Mouse (Mus musculus) heart, postnatal 10 days (tissue): Measurements from ENCODE around the gene Cirbp. TPM values are rescaled to one million over a fixed set of nuclear protein-coding genes. Genes with fewer than 3 reads are reported as not detected.
"Not testable (repeated sequence)": the region's sequence is repeated elsewhere in the genome, so short reads cannot be mapped to it uniquely, and the experiment has no call there.

Experiments
- DNase-seq, 2 experiments: peaks; one replicate each; pipeline ENCODE4 v3.0.0; 2021
- intact Hi-C: fragments of 180-260 bp; cut with DNase I; formaldehyde crosslinking; loops from one replicate; pipeline ENCODE4 v1.15.1; 2025
- total RNA-seq, 2 experiments: library from RNA; stranded (reverse); gene quantifications; 2 replicates each; pipeline ENCODE4 v1.2.3; 2021

Gene Cirbp
- total RNA-seq, 2 experiments from 2014 or later, result 113 to 134 TPM

DNA sequence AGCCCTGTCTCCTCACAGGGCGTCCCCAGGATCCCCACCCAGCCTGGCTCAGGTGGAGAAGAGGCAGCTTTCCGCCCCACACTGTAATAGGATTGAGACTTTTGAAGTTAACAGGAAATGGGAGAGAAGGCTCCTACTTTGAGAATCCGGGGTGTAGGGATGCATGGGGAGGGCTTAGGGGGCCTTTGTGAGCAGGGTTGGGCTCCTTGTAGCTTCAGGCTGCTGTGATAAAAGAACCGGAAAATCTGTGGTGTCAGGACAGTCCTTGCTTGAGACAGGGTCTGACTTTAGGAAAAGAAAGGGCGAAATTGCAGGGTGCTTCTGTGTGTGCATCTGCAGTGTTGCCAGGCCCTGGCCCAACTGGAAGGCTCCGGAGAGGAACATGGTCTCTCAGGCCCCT lies 34.7 kb downstream of the Cirbp start:
- intact Hi-C loops, result no loop called here
- no peak for DNase-seq

DNA sequence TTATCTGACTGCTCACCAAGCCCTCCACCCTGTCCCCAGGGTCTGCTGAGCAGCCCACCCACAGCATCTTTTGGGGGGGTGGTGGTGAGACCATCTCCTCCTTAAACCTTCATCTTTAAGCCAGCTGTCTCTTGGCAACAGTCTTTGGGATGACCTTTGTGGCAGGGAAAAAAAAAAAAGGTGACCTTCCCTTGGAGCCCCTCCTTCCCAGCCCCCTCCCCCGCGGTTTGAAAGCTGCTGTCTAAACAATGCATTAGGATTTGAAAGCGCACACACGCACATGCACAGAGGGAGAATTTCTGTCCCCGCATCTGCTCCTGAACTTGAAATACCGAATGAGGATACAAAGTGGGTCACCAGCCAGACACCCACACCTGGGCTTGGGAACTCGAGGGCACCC lies 38.3 kb downstream of the Cirbp start:
- DNase-seq, result no peak
- intact Hi-C loops, result no loop called here

DNA sequence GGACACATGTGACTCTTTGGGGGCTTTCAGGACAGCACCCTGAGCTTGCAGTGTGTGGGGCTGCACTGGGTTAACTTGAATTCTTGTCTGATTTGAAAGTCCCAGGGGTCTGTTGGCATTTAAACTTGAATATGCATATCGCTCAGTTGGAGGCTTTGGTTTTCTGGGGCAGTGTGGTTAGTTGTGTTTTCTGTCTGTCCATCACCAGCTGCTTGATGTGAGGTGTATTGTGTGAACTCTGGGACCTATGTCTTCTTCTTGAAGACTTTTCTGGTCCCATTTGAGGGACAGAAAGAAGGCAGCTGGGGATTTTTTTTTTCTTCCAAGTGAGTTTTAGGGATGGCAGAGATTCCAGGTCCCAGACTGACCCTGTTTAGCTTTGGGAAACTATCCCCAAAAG lies 41.4 kb downstream of the Cirbp start:
- DNase-seq, result no peak
- intact Hi-C loops, result no loop called here

DNA sequence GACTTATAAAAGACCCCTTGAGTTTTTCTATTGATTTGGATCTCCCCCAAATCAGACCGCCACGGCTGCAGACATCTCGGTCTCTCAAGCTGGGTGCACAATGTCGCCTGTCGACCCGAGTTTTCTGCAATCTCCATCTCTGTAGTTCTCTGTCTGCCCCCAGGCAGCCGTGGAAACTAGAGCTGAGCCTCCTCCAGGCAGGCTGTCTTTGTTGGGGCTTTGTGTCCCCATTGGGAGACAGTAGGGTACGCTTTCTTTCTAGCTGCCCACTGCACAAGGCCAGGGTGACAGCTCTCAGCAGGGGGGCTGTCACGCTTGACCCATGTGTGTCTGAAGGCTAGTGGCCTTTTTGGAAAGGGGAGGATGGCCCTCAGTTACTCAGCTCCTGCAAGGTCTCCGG lies 41.9 kb downstream of the Cirbp start:
- no peak for DNase-seq
- intact Hi-C loops, result no loop called here

DNA sequence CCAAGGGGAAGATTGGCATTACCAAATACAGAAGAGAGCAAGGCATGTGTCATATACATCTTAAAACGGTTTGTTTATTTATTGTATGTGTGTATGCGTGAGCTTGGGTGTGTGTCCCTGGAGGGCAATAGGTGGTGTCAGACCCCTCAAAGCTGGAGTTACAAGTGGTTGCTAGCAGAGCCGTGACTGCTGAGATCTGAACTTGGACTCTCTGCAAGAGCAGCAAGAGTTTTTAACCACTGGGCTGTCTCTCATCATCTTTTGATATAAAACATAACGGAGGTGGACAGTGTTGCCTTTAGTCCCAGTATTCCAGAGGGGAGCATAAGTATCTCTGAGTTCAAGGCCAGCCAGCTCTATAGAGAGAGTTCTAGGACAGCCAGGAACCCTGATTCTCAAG lies 42.5 kb downstream of the Cirbp start:
- no peak for DNase-seq
- intact Hi-C loops, result no loop called here

DNA sequence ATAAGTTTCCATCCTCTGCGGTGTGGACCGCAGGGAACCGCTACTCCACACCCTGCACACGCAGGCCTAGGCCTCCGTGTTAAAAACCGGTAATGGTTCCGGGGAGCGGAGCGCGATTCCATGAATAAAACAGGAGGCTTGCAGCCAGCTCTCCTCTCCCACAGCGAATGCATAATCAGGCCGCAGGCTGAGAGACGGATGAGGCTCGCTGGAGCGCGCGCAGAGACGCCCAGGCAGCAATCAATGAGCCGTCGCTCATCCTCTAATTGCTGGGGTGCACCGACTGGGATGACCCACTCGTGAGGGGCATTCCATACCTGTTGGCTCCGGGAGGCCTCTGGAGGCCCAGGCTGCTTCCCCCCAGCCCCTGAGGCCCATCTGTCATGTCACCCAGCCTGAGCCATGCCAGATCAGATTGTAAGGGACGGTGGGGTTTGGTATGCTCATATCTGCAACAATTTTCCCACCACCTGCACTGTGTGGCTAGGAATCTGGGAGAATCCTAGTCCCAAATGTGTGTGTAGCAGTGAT lies 43.1 kb downstream of the Cirbp start:
- intact Hi-C loops, result no loop called here
- no peak for DNase-seq

DNA sequence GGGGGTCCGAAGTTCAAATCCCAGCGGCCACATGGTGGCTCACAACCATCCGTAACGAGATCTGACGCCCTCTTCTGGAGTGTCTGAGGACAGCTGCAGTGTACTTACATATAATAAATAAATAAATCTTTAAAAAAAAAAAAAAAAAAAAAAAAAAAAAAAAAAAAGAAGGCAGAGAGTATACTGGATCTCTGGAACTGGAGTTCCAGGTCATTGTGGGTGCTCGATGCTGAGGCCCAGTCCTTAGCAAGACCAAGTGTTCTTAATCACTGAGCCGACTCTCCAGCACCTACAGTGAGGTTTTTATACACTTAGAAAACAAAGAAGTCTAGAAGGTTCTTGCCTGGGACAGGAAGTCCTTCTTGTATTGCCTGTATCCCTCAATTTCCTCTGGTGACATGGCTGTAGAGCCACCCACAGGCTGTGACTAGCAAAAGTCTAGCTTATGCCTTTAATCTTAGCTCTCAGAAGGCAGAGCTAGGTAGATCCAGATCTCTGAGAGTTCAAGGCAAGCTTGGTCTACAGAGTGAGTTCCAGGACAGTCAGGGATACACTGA lies 45.8 kb downstream of the Cirbp start:
- DNase-seq, intact Hi-C loops: not testable (repeated sequence)

DNA sequence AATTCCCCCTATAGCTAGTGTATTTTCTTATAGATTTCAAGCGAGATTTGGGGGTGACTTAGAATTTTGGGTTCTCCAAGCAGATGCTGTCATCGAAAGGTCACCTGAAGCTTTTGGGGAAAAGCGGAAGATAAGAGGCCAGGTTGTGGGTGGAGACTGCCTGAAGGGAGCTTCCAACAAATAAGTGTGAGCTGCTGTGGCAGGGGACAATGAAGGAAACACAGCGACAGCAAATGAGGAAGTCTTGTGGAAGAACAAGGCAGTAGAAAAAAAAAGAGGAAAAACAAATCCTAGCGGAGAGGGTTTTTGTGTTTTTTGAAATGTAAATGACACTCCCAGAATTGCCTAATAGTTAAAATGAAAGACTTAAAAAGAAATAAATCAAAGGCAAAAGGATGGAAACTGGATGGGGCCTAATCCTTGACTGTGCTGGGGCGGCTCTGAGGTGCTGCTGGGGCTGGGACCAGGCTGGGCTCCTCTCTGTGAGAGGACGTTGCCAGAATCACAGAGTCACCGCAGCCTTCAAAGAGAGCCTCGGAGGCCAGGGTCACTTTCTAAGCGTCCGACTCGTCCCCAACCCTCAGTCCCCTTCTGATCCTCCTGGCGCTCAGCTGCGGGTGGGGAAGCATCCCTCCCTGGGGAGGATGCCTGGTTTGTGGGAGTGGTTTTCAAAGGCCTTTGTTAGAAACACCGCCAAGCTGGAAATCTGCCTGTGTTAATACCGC lies 49.4 kb downstream of the Cirbp start:
- intact Hi-C loops, result no loop called here
- DNase-seq, result peak in 1 of 2 experiments; percentile 11

DNA sequence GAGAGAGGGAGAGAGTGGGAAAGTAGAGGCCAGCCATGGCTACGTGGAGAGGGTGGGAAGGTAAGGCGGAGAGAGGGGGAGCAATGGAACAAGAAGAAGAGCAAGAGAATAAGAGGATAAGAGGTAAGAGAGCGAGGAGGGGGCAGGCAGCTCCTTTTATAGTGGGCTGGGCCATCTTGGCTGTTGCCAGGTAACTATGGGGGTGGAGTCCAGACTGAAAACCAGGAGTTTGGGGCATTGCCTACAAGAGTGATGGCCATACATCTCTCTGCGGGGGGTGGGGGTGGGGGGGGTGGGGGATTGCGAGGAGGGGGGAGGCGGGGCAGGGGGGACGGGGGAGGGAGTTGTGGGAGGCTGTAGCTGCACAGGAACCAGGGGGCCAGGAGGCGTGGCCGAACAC lies 54.9 kb downstream of the Cirbp start:
- no peak for DNase-seq
- intact Hi-C loops, result no loop called here

Other genes starting within 250 kb of the Cirbp start
- gene Kiss1r, start 249.0 kb upstream of the Cirbp start, total RNA-seq, result under 1 TPM; 0.17 to 0.22 TPM
- 10 to 100 TPM; 93.4 to 94.9 TPM for gene R3hdm4, start 244.8 kb upstream of the Cirbp start, total RNA-seq
- gene Arid3a, start 238.9 kb upstream of the Cirbp start, total RNA-seq, result 1 to 10 TPM; 3.1 to 3.2 TPM
- gene Wdr18, start 205.8 kb upstream of the Cirbp start, total RNA-seq, result 10 to 100 TPM; 22.7 to 23.4 TPM
- not detected for gene Grin3b, start 195.3 kb upstream of the Cirbp start, total RNA-seq
- gene Tmem259, start 181.7 kb upstream of the Cirbp start, total RNA-seq, result 100 to 1,000 TPM; 126 to 132 TPM
- 10 to 100 TPM; 60.3 to 65.6 TPM for gene Cnn2, start 177.4 kb upstream of the Cirbp start, total RNA-seq
- 1 to 10 TPM; 7.8 to 8.2 TPM for gene Abca7, start 169.5 kb upstream of the Cirbp start, total RNA-seq
- 1 to 10 TPM; 5.0 to 6.1 TPM for gene Arhgap45, start 149.3 kb upstream of the Cirbp start, total RNA-seq
- gene Polr2e, start 126.2 kb upstream of the Cirbp start, total RNA-seq, result 10 to 100 TPM; 79.0 to 79.1 TPM
- 100 to 1,000 TPM; 551 to 562 TPM for gene Gpx4, start 118.8 kb upstream of the Cirbp start, total RNA-seq
- 10 to 100 TPM; 15.1 to 17.6 TPM for gene Sbno2, start 60.4 kb upstream of the Cirbp start, total RNA-seq
- gene Stk11, start 50.2 kb upstream of the Cirbp start, total RNA-seq, result 100 to 1,000 TPM; 110 to 112 TPM
- 1,000 to 10,000 TPM; 1,058 to 1,125 TPM for gene Atp5d, start 27.4 kb upstream of the Cirbp start, total RNA-seq
- gene Cbarp, start 25.1 kb upstream of the Cirbp start, total RNA-seq, result 1 to 10 TPM; 3.2 to 4.1 TPM
- 100 to 1,000 TPM; 132 to 190 TPM for gene Midn, start 17.7 kb upstream of the Cirbp start, total RNA-seq
- gene 1600002K03Rik, start 7.0 kb downstream of the Cirbp start, total RNA-seq, result 1 to 10 TPM; 3.1 to 3.4 TPM
- gene Efna2, start 13.5 kb downstream of the Cirbp start, total RNA-seq, result 1 to 10 TPM; 1.4 to 1.7 TPM
- gene Mum1, start 60.4 kb downstream of the Cirbp start, total RNA-seq, result 10 to 100 TPM; 20.3 to 23.1 TPM
- 100 to 1,000 TPM; 609 to 639 TPM for gene Ndufs7, start 83.1 kb downstream of the Cirbp start, total RNA-seq
- gene Gamt, start 95.0 kb downstream of the Cirbp start, total RNA-seq, result 10 to 100 TPM; 19.3 to 21.3 TPM
- 10 to 100 TPM; 86.4 to 95.4 TPM for gene Dazap1, start 95.5 kb downstream of the Cirbp start, total RNA-seq
- gene Rps15, start 126.5 kb downstream of the Cirbp start, total RNA-seq, result 100 to 1,000 TPM; 859 to 871 TPM
- 1 to 10 TPM; 4.7 to 5.0 TPM for gene Apc2, start 130.0 kb downstream of the Cirbp start, total RNA-seq
- gene 2310011J03Rik, start 154.6 kb downstream of the Cirbp start, total RNA-seq, result 10 to 100 TPM; 15.3 to 17.9 TPM
- 1 to 10 TPM; 1.7 to 1.8 TPM for gene Pcsk4, start 163.5 kb downstream of the Cirbp start, total RNA-seq
- gene Reep6, start 164.0 kb downstream of the Cirbp start, total RNA-seq, result 1 to 10 TPM; 2.2 to 2.4 TPM
- 10 to 100 TPM; 36.9 to 42.9 TPM for gene Adamtsl5, start 182.4 kb downstream of the Cirbp start, total RNA-seq
- gene Plk5, start 190.5 kb downstream of the Cirbp start, total RNA-seq, result under 1 TPM in 1 of 2 experiments, not detected in 1; 0.25 TPM
- 10 to 100 TPM; 12.7 to 16.1 TPM for gene Mex3d, start 221.7 kb downstream of the Cirbp start, total RNA-seq
- gene Mbd3, start 233.6 kb downstream of the Cirbp start, total RNA-seq, result 100 to 1,000 TPM; 102 to 105 TPM
- gene Uqcr11, start 240.8 kb downstream of the Cirbp start, total RNA-seq, result 1,000 to 10,000 TPM; 1,658 to 1,691 TPM